Mouse (Mus musculus) testis, adult 2 months (tissue): ENCODE results near the gene Slc30a10. TPM values are rescaled to one million over a fixed set of nuclear protein-coding genes. Genes with fewer than 3 reads are reported as not detected.

Source experiments
- H3K27ac ChIP-seq: fragments of 200-500 bp; 2 replicates; pipeline ENCODE4 v1.5.1; 2012; ENCODE audit warnings: low read depth, low read length; ENCODE audit not compliant: control insufficient read depth, insufficient read depth
- H3K27me3 ChIP-seq: fragments of 200-500 bp; 2 replicates; pipeline ENCODE4 v1.6.1; 2012; ENCODE audit warnings: mild to moderate bottlenecking, low read length, moderate library complexity; ENCODE audit not compliant: control insufficient read depth, insufficient read depth
- H3K36me3 ChIP-seq: fragments of 200-500 bp; 2 replicates; pipeline ENCODE4 v1.6.1; 2012; ENCODE audit warnings: mild to moderate bottlenecking, low read length; ENCODE audit not compliant: control insufficient read depth, insufficient read depth
- H3K4me1 ChIP-seq: fragments of 200-500 bp; 2 replicates; pipeline ENCODE4 v1.6.1; 2012; ENCODE audit warnings: low read length; ENCODE audit not compliant: control insufficient read depth, insufficient read depth
- H3K4me3 ChIP-seq: fragments of 200-500 bp; 2 replicates; pipeline ENCODE4 v1.5.1; 2012; ENCODE audit warnings: low read depth, mild to moderate bottlenecking, low read length, moderate library complexity, mixed read lengths; ENCODE audit not compliant: control insufficient read depth
- CTCF ChIP-seq: fragments of 200-500 bp; IDR thresholded peaks from 2 replicates; pipeline ENCODE4 v1.5.1; 2012; ENCODE audit warnings: low read depth, mild to moderate bottlenecking, inconsistent platforms, low read length, moderate library complexity; ENCODE audit not compliant: control insufficient read depth, insufficient read depth, insufficient replicate concordance
- POLR2A ChIP-seq: fragments of 200-500 bp; IDR thresholded peaks from 2 replicates; pipeline ENCODE4 v1.6.1; 2012; ENCODE audit warnings: low read depth, mild to moderate bottlenecking, inconsistent platforms, low read length, moderate library complexity; ENCODE audit not compliant: control insufficient read depth
- polyA plus RNA-seq: library from polyadenylated mRNA; depleted of rRNA; stranded (reverse); fragments of >200 nt; gene quantifications from 2 replicates; pipeline ENCODE4 v1.2.3, GENCODE M21; 2012

Gene Slc30a10
- polyA plus RNA-seq, 1 experiment = not detected

DNA sequence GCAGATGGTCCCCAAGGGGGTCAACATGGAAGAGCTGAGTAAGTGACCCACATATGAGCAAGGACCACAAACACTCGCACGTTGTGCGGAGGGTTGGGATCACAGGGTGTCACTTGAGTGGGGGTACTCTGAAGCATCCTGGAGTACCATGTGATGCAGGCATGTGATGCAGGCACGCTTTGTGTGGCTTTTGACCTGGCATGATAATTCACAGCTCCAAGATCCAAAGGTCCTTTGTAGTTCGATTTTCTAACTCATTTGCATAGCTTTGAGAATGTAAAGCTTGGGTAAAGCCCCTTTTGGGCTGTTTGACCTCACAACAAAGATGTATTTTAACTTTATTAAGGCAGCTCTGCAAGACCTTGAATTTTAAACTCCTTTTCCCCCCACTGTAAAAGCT is 8.2 kb downstream of the Slc30a10 start:
- H3K27me3 ChIP-seq = no peaks in the 10 kb centered on the region
- no peak overlapping the region for H3K27ac ChIP-seq
- no peak overlapping the region for H3K4me3 ChIP-seq
- TF ChIP-seq CTCF (no peak), POLR2A (no peak)
- no peaks in the 10 kb centered on the region for H3K4me1 ChIP-seq
- no peaks in the 10 kb centered on the region for H3K36me3 ChIP-seq

GRCm38 (mm10) chr1:185469551-185470021 is 14.9 kb downstream of the Slc30a10 start:
- no peaks in the 10 kb centered on the region for H3K27me3 ChIP-seq

GRCm38 (mm10) chr1:185472025-185472720 is 17.5 kb downstream of the Slc30a10 start:
- TF ChIP-seq CTCF = no peak
- no peak for TF ChIP-seq POLR2A
- H3K27me3 ChIP-seq = no peaks in the 10 kb centered on the region
- H3K36me3 ChIP-seq = no peaks in the 10 kb centered on the region
- no peak overlapping the region for H3K27ac ChIP-seq
- no peak overlapping the region for H3K4me3 ChIP-seq
- H3K4me1 ChIP-seq = no peaks in the 10 kb centered on the region

More at GRCm38 (mm10) chr1:185469551-185470021, 14.9 kb downstream of the Slc30a10 start:
- Histone ChIP-seq H3K4me3 (no peak overlapping the region), H3K36me3 (no peaks in the 10 kb centered on the region), H3K4me1 (no peaks in the 10 kb centered on the region), H3K27ac (no peak overlapping the region)
- no peak for TF ChIP-seq POLR2A
- no peak for TF ChIP-seq CTCF

DNA sequence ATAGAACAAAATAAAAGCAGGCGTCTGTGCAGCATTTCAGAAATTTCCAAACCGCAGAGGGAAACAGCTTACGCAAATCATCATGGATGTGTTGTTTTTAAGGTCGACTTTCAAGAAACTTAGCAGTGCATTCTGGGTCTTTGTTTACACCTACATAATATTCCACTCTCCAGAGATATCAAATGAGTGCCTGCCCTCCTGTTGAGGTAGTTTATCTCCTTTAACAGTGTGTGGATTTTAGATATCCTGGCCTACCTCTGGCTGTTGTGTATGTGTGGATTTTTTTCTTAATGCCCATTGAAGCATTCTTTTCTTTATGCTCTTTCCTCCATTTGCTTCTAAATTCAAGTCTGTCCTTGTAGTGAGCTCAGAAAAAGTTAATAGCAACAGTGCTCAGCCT is 18.1 kb downstream of the Slc30a10 start:
- H3K4me3 ChIP-seq = no peak overlapping the region
- H3K4me1 ChIP-seq = no peaks in the 10 kb centered on the region
- no peaks in the 10 kb centered on the region for H3K36me3 ChIP-seq
- no peak for TF ChIP-seq CTCF
- no peak for TF ChIP-seq POLR2A
- H3K27ac ChIP-seq = no peak overlapping the region
- no peaks in the 10 kb centered on the region for H3K27me3 ChIP-seq

DNA sequence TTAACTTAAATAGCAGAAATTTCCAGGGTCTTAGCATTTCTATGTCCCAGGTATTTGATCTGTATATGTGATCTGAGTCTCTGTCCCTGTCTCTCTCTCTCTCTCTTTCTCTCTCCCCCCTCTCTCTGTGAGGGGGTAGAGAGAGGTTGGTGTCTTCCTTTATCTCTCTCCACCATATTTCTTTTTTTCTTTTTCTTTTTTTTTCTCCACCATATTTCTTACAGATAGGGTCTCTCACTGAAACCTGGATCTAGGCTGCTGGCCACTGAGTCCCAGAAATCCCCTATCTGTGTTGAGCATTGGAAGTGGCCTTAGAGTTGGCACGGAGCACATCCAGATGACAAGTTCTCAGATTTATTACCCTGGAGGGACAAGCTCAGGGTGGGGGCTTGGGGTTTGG is 18.8 kb downstream of the Slc30a10 start:
- no peak for TF ChIP-seq POLR2A
- TF ChIP-seq CTCF = no peak
- H3K36me3 ChIP-seq = no peaks in the 10 kb centered on the region
- no peak overlapping the region for H3K4me3 ChIP-seq
- no peaks in the 10 kb centered on the region for H3K4me1 ChIP-seq
- H3K27ac ChIP-seq = no peak overlapping the region
- no peaks in the 10 kb centered on the region for H3K27me3 ChIP-seq

DNA sequence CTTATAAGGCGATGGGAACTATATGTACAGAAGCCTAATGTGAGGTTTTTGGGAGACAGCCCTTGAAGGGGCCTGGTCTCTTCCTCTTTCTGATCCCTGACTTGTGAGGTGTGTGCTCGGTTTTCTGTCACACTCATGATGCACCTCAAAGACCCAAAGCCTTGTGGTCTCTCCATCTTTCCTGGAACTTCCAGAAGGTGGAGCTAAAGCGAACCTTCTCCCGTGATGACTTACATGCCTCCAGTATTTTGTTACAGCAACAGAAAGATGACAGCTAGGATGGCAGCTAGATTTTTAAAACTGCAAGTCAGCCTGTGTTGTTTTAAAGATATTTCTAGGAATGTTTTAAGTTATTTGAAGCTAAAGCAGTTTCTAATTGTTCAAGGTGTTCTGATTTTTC is 25.2 kb downstream of the Slc30a10 start:
- TF ChIP-seq POLR2A = no peak
- TF ChIP-seq CTCF = no peak
- H3K4me1 ChIP-seq = no peaks in the 10 kb centered on the region

DNA sequence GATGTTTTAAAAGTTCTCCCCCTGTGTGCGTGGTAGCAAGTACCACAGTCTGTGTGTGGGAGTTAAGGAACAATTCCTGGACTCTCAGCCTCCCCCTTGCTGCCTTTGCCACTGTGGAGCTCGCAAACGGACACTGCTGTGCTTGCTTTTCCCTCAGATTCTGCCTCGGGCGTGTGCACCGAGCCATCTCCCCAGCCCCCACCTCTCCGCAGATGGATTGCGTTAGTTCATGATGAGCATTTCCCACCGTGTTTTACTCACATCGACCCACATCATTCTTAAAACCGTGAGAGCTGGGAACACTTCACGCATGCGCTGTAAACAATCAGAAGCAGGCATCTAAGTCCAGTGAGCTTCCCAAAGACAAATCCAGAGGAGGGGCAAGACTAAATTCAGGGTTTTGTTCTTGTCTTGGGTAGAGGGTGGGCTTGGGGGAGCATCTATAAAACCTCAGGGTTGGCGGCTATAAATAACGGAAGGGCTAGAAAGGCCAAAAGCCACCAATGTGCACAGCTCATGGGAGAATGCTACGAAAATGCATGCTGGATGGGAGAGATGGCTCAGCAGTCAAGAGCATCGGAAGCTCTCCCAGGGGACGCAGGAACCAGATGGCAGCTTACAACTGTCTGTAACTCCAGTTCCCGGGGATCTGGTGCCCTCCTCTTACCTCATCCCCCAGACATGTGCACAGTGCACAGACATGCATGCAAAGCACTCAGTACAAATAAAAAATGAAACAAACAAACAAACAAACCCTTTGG is 27.5 kb downstream of the Slc30a10 start:
- TF ChIP-seq POLR2A (no peak), CTCF (no peak)
- no peaks in the 10 kb centered on the region for H3K4me1 ChIP-seq
- no peaks in the 10 kb centered on the region for H3K27me3 ChIP-seq
- no peak overlapping the region for H3K27ac ChIP-seq
- no peak overlapping the region for H3K4me3 ChIP-seq
- H3K36me3 ChIP-seq = no peaks in the 10 kb centered on the region

More for the DNA sequence above, 25.2 kb downstream of the Slc30a10 start:
- H3K27me3 ChIP-seq = no peaks in the 10 kb centered on the region
- no peaks in the 10 kb centered on the region for H3K36me3 ChIP-seq
- H3K4me3 ChIP-seq = no peak overlapping the region
- no peak overlapping the region for H3K27ac ChIP-seq
